Mouse (Mus musculus) hindbrain, embryonic 10.5 days (tissue): ENCODE data around the gene 4930469K13Rik. TPM values are rescaled to one million over a fixed set of nuclear protein-coding genes. Genes with fewer than 3 reads are reported as not detected.

Source experiments
- DNase-seq: peaks from one replicate; pipeline ENCODE4 v3.0.0-alpha.2; 2017; ENCODE audit warnings: low spot score
- H3K27ac ChIP-seq: fragments of 300-500 bp; sonication (generic); 2 replicates; pipeline ENCODE4 v1.5.1; 2016; ENCODE audit warnings: mild to moderate bottlenecking, moderate library complexity
- H3K27me3 ChIP-seq: fragments of 300-500 bp; sonication (generic); 2 replicates; pipeline ENCODE4 v1.6.1; 2016; ENCODE audit warnings: mild to moderate bottlenecking; ENCODE audit not compliant: poor library complexity, insufficient read depth, severe bottlenecking
- H3K36me3 ChIP-seq: fragments of 300-500 bp; sonication (generic); 2 replicates; pipeline ENCODE4 v1.6.1; 2016; ENCODE audit warnings: mild to moderate bottlenecking, moderate library complexity
- H3K4me1 ChIP-seq: fragments of 300-500 bp; sonication (generic); replicated peaks from 2 replicates; pipeline ENCODE4 v1.6.1; 2016; ENCODE audit warnings: mild to moderate bottlenecking
- H3K4me3 ChIP-seq: fragments of 300-500 bp; sonication (generic); 2 replicates; pipeline ENCODE4 v1.5.1; 2016; ENCODE audit warnings: mild to moderate bottlenecking, moderate library complexity
- H3K9me3 ChIP-seq: fragments of 300-500 bp; sonication (generic); 2 replicates; pipeline ENCODE4 v1.6.1; 2016; ENCODE audit warnings: mild to moderate bottlenecking, moderate library complexity
- WGBS: fragments of 180-500 bp; shearing (Covaris S2); methylation state at CpG from one replicate; pipeline ENCODE4 v1.1.7; 2016; 5-methylcytosine and 5-hydroxymethylcytosine counted together
- polyA plus RNA-seq: library from polyadenylated mRNA; unstranded; fragments of >200 nt; fragmentation: Nextera tagmentation; extraction: Ambion mirVana; gene quantifications from 2 replicates; pipeline ENCODE4 v1.2.1, GENCODE M21; 2016

4930469K13Rik gene
- polyA plus RNA-seq, 1 experiment from 2014 or later: not detected

DNA sequence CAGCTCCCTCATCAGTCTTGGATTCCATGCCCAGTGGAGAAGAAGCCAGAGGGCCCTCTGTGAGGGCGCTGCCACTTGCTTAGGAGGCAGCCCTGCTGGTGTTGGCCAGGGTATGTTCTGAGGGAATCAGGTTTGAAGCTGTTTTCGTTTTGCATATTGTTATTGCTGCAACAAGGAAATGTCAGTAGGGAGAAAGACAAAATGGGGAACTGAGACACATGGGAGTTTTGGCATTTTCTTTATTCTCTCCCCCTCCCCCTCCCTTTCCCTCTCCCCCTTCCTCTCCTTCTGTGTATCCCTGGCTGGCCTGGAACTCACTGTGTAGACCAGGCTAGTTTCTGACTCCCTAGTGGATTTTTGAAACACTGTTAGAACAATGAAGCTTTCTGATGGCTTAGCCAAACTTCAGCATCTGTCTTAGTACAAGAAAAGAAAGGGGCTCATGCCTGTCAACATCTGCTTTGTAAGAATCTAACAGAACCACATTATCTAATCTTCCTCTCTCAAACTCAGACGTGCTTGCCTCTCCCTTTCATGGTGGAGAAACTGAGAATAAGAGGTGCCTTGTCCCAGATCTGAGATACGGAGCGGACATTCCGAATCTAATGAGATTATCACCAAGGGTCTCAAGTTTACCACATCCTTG is 86.2 kb downstream of the 4930469K13Rik start:
- no peak overlapping the region for H3K27ac ChIP-seq
- 78% methylated on average over 6 of the region's 6 CpGs for WGBS
- no peak overlapping the region for H3K4me3 ChIP-seq
- DNase-seq: no peak
- H3K9me3 ChIP-seq: no peaks in the 10 kb centered on the region
- no peaks in the 10 kb centered on the region for H3K36me3 ChIP-seq
- no peaks in the 10 kb centered on the region for H3K27me3 ChIP-seq
- 0 out of 2 replicates have a peak, but pooled peaks cover 3% of the 10 kb centered on the region for H3K4me1 ChIP-seq

DNA sequence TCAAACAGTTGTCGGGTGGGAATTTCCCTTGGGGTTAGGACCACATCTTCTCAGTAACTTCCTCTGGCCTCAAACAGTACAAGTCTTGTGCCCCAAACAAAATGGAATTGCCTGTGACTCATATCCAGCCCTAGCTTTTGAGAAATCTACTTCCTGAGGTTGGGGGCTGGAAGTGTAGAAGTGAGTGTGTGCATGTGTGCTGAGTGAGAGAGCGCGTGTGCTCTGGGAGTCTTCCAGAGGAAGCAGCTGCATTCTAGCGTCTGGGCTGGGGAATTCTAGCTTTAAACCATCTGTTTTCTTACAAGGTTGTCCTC is 87.5 kb downstream of the 4930469K13Rik start:
- Histone ChIP-seq H3K4me3 (no peak overlapping the region), H3K27me3 (no peaks in the 10 kb centered on the region), H3K27ac (no peak overlapping the region), H3K4me1 (0 out of 2 replicates have a peak, but pooled peaks cover 3% of the 10 kb centered on the region), H3K9me3 (no peaks in the 10 kb centered on the region), H3K36me3 (no peaks in the 10 kb centered on the region)
- DNase-seq: no peak
- WGBS: 80% methylated on average over 4 of the region's 4 CpGs

DNA sequence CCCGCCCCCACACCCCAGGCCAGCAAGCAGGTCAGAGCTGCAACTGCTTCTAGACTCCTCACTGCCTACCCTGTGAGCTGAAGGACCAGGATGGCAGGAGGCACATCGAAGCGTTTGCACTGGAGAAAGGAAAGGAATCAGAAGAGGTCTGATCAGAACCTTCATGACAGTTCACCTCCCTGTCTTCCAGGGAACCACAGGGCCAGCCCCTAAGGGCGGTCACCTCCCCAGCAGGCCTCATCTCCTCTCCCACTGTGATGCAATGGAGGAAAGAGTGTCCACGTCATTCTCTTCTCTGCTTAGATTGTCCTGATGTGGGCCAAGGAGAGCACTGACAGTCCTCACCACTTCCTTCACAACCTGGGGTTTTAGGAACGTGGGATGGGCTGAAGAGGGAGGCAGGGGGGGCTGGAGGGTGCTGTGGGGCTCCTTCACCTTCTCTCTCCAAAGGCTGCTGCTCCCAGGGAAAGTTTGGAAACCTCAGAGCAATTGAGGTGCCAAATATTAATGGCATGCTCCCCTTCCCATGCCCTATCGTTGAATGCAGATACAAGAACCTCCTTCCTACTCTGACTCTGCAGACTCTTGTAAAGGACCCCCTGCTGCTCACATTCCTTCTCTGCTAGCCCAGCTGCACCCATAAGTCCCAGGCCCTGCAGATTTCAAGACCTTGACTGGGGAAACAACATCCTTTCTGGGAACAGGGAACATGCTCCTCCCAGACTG is 88.1 kb downstream of the 4930469K13Rik start:
- H3K9me3 ChIP-seq: no peaks in the 10 kb centered on the region
- H3K27me3 ChIP-seq: no peaks in the 10 kb centered on the region
- 71% methylated on average over 7 of the region's 7 CpGs for WGBS
- no peak overlapping the region for H3K27ac ChIP-seq
- no peaks in the 10 kb centered on the region for H3K36me3 ChIP-seq
- H3K4me3 ChIP-seq: no peak overlapping the region
- 0 out of 2 replicates have a peak, but pooled peaks cover 3% of the 10 kb centered on the region for H3K4me1 ChIP-seq
- no peak for DNase-seq

DNA sequence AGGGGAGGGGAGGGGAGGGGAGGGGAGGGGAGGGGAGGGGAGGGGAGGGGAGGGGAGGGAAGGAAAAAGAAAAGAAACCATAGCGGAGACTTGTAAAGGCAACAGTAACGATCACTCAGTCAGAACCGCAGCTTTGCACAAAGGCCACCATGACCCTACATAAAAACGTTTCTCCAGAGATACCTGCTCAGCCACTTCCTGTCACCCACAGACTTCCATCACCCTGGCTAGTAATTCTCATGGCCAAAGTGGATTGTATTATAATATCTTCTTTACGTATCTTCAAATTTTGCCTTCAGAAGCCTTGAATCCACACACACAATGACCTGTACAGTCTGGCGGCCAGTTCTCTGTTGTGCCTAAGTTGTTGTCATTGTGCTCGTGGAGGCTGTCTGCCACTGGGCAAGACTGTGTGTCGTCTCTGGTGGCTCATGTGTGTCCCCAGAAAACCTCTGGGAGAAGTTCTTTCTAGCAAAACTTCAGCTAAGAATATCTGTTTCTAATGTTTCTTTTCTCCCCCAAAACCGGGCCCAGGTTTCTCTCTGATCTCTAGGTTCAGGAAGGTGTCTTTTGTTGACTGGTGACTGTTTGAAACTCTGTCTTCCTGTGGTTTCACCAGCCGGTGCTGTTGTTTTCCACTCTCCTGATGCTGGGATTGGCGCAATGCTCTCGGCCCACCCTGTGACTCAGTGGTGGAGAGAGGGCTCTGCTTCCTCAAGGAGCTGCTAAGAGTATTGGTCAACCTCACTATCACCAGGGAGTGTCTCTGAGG is 88.9 kb downstream of the 4930469K13Rik start:
- no peaks in the 10 kb centered on the region for H3K27me3 ChIP-seq
- H3K27ac ChIP-seq: no peak overlapping the region
- no peaks in the 10 kb centered on the region for H3K36me3 ChIP-seq
- WGBS: 81% methylated on average over 12 of the region's 12 CpGs
- no peak for DNase-seq
- no peak overlapping the region for H3K4me3 ChIP-seq
- no peaks in the 10 kb centered on the region for H3K9me3 ChIP-seq
- 0 out of 2 replicates have a peak, but pooled peaks cover 3% of the 10 kb centered on the region for H3K4me1 ChIP-seq

DNA sequence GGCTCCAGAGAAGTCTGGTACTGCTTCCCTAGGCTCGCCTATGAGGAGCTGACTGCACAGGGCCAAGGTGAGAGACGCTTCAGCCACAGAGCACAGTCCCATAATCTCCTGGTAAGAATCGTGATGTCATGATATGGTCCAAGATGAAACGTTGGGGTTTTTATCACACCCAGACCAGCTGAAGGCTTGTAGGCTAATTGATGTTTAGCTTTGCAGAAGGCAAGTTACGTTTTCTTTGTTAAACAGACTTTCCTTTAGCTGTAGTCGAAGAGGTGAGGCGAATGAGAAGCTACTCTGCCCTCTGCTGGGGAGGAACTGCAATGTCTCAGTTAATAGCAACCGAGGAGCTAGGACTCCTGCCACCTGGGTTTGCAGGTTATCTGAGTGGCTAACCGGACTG is 89.7 kb downstream of the 4930469K13Rik start:
- Histone ChIP-seq H3K27me3 (no peaks in the 10 kb centered on the region), H3K27ac (no peak overlapping the region), H3K4me1 (0 out of 2 replicates have a peak, but pooled peaks cover 3% of the 10 kb centered on the region), H3K4me3 (no peak overlapping the region), H3K9me3 (no peaks in the 10 kb centered on the region), H3K36me3 (no peaks in the 10 kb centered on the region)
- DNase-seq: peak; percentile 47
- WGBS: 55% methylated on average over 9 of the region's 9 CpGs

DNA sequence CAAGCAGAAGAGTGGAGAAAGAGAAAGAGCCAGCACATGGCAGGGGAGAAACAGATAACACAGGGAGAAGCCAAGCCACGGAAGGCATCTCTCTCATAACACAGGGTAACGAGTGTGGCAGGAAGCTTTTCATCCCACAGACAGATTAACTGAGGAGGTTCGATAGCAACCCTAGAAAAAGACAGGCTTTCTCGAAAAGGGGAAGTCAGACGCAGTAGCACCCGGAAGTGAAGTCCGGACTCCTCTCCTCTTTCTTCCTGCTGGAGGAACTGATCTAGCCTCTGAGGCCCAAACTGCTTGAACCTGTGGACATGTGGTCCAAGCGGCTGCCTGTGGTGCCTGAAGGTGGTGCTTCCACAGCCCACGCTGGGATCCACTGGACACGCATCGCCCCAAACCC is 90.1 kb downstream of the 4930469K13Rik start:
- Histone ChIP-seq H3K27me3 (no peaks in the 10 kb centered on the region), H3K27ac (no peak overlapping the region), H3K4me1 (0 out of 2 replicates have a peak, but pooled peaks cover 3% of the 10 kb centered on the region), H3K9me3 (no peaks in the 10 kb centered on the region), H3K4me3 (no peak overlapping the region), H3K36me3 (no peaks in the 10 kb centered on the region)
- DNase-seq: no peak
- WGBS: 87% methylated on average over 11 of the region's 11 CpGs

DNA sequence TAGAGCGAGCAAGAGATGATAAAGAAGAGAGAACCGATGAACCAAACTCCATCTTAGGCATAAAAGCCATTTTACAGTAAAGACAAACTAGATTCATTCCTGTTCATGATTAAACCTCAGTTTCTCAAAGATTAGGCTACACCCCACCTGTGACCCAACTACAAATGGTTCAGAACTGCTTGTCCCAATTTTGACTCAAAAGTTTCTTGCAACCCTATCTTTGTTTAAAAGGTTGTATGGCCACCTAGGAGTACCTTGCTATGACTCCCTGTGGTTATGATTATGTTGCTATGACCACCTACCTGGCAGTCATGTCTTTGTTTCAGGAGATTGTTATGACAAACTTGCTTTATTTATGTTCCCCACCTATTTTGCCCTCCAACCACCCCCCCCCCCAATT is 90.7 kb downstream of the 4930469K13Rik start:
- 94% methylated on average over 2 of the region's 2 CpGs for WGBS
- Histone ChIP-seq H3K4me3 (no peak overlapping the region), H3K9me3 (no peaks in the 10 kb centered on the region), H3K36me3 (no peaks in the 10 kb centered on the region), H3K27ac (no peak overlapping the region), H3K4me1 (0 out of 2 replicates have a peak, but pooled peaks cover 3% of the 10 kb centered on the region), H3K27me3 (no peaks in the 10 kb centered on the region)
- DNase-seq: no peak

DNA sequence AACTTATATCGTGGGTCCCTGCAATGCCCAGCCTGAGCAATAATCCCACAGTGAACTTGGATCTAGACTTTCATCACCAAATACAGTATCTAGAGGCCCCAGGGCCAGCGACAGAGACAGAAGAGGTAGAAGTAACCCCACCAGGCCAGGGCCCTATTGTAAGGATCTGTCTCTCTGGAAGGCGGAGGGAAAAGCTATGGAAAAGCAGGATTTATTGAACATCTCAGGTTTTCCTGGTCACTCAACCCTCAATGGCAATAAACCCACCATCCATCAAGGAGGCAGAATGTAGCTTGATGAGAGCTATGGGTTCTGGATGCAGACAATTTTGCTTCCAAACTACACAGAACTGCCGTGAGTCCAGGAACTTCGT is 95.8 kb downstream of the 4930469K13Rik start:
- Histone ChIP-seq H3K4me1 (0 out of 2 replicates have a peak, but pooled peaks cover 4% of the 10 kb centered on the region), H3K4me3 (no peak overlapping the region), H3K36me3 (no peaks in the 10 kb centered on the region), H3K27ac (no peak overlapping the region), H3K27me3 (no peaks in the 10 kb centered on the region), H3K9me3 (no peaks in the 10 kb centered on the region)
- DNase-seq: no peak
- 74% methylated on average over 5 of the region's 5 CpGs for WGBS

DNA sequence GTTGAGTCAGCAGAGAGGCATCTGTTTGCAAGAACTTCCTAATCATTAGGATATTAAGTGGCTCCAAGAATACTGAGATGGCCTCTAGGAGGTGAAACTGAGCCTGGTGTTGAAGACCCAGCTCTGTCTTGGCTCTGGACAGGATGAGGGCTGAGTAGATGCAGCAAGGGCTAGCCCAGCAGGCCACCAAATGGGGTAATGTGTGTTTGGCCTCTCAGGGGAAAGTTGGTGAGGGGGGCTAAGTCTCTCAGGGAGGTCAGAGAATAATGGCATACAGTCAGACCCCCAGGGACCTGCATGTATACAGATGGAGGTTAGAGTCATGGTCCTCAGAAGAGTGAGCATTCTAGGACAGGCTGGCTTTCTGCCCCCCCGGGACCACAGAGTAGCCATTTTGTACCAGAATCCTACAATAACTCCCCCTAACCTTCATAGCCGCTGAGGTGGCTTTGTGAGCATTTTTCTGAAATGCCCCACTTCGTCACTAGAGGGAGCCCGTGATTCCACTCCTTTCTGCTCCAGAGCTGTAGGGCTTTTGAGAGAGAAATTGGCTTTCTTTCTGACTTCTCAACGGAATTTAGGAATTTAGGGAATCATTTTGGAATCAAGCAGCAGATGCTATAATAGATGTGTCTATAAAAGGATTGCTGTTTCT is 96.3 kb downstream of the 4930469K13Rik start:
- Histone ChIP-seq H3K4me3 (no peak overlapping the region), H3K4me1 (0 out of 2 replicates have a peak, but pooled peaks cover 4% of the 10 kb centered on the region), H3K9me3 (no peaks in the 10 kb centered on the region), H3K36me3 (no peaks in the 10 kb centered on the region), H3K27ac (no peak overlapping the region), H3K27me3 (no peaks in the 10 kb centered on the region)
- DNase-seq: peak; percentile 50
- WGBS: 16% methylated on average over 5 of the region's 5 CpGs

DNA sequence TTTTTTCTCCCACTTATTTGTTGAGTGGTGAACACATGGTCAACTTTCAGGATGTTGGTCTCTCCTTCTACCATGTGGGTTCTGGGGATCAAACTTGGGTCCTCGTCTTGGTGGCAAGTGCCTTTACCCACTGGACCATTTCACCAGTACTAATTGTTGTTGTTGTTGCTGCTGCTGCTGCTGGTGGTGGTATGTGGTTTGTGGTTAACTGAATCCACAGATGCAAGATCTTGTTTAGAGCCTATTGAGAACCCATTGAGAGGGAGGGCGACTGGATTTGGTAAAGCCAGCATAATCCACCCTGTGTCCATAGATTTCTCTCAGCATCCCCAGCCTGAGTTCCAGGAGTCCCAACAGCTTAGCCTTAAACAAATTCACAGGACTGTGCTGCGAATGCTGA is 97.9 kb downstream of the 4930469K13Rik start:
- no peak overlapping the region for H3K4me3 ChIP-seq
- H3K27ac ChIP-seq: no peak overlapping the region
- H3K27me3 ChIP-seq: no peaks in the 10 kb centered on the region
- H3K4me1 ChIP-seq: 0 out of 2 replicates have a peak, but pooled peaks cover 4% of the 10 kb centered on the region
- DNase-seq: no peak
- H3K9me3 ChIP-seq: no peaks in the 10 kb centered on the region
- no peaks in the 10 kb centered on the region for H3K36me3 ChIP-seq
- 86% methylated on average over 3 of the region's 3 CpGs for WGBS

DNA sequence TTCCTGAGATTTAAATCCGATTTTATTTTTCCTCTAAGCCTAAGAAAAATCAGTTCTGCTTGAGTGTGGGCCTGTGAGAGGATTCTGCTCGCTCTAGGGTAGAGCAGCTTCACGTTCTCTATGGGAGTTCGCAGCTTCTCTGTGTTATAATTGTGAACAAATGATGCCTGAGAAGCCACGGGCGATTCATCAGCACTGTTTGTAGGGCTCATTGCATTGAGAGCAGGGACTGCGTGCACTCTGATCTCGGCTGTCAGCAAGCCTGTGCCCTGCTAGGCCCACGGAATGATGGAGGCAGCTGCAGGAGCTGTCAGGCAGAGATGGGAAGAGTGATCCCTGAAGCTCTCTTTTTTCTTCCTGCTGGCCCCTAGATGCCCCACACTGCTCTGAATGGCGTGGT is 100.1 kb downstream of the 4930469K13Rik start:
- H3K27ac ChIP-seq: no peak overlapping the region
- no peak for DNase-seq
- H3K4me3 ChIP-seq: no peak overlapping the region
- H3K9me3 ChIP-seq: no peaks in the 10 kb centered on the region
- 55% methylated on average over 10 of the region's 10 CpGs for WGBS
- no peaks in the 10 kb centered on the region for H3K36me3 ChIP-seq
- H3K27me3 ChIP-seq: 0 out of 2 replicates have a peak, but pooled peaks cover 4% of the 10 kb centered on the region
- H3K4me1 ChIP-seq: peaks cover 4% of the 10 kb centered on the region; the same call in 1 of the 2 replicates

DNA sequence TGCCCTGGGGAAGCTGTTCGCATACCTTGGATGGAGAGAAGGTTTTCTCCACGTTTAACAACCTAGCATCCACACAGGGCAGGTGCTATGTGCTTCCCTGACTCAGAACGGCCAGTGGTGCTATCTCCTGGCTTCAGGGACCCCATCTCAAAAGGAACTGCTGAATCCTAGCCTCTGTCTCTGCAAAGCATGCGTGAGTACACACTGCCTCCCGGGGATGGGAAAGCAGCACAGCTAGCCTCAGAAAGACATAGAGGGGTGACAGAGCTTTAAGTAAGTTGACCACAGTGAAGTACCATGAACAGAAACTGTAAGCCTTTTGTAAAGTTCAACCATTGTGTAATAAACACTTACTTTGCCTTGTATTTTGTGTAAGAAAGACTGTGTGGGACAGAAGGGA is 104.9 kb downstream of the 4930469K13Rik start:
- Histone ChIP-seq H3K4me1 (peaks cover 23% of the 10 kb centered on the region), H3K36me3 (no peaks in the 10 kb centered on the region), H3K4me3 (no peak overlapping the region), H3K27ac (no peak overlapping the region), H3K27me3 (peaks cover 9% of the 10 kb centered on the region; the same call in 1 of the 2 replicates), H3K9me3 (no peaks in the 10 kb centered on the region)
- DNase-seq: no peak
- WGBS: 61% methylated on average over 5 of the region's 5 CpGs
